Mouse (Mus musculus): ENCODE data around the gene Gm10282. TPM values are rescaled to one million over a fixed set of nuclear protein-coding genes. Genes with fewer than 3 reads are reported as not detected.

The Gm10282 gene
- total RNA-seq, 2 experiments from 2014 or later, result 2.0 to 3.0 TPM

DNA sequence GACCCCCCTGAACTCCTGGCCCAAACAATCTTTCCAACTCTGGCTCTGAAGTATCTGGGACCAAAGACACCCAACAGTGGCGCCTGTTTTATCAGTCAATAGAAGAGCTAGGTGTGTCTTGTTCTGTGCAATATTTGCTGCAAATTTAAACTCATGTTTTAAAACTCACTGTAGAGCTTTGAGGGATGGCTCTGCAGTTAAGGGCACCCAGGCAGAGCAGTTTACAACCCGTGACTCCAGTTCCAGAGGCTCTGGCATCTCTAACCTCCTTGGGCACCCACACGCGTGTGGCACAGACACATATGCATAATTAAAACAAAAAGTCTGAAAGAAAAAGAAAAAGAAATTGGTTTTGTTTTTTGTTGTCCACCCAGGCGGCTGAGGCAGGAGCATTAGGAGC is 3.6 kb downstream of the Gm10282 start:
- DNase-seq, result no peak
- intact Hi-C loops (cut with DNase I), result no loop called here

DNA sequence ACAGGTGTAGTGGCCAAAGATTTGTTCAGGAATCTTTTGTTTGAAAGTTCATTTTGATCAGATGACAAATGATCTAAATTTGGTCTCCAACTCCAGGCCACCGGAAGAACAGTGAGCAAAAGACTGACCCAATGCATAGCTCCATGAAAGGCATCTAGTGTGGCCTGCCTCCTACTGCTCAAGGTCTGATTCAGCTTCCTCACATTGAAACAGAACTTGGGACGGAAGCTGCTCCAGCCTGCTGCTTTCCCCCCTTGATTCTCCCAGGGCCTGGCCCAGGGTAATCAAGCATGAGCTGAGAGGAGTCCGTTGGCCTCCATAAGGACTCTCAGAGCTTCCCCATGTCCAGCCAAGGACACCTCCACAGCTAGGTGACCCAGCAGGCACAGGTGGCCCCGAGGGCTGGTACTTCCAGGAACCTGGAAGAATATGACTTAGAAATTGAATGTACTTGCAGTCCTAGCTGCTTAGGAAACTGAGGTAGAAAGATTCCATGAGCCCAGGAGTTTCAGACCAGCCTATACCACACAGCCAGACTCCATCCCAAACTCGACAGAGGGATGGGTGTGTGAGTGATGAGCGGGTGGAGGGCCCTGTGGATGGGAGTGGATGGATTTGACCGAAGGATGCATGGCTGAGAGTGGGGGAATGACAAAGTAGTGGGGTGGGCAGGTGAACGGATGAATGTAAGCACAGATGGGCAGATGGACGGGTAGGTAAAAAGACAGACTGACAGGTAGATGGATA is 4.2 kb downstream of the Gm10282 start:
- no peak for DNase-seq
- intact Hi-C loops (cut with DNase I), result no loop called here

DNA sequence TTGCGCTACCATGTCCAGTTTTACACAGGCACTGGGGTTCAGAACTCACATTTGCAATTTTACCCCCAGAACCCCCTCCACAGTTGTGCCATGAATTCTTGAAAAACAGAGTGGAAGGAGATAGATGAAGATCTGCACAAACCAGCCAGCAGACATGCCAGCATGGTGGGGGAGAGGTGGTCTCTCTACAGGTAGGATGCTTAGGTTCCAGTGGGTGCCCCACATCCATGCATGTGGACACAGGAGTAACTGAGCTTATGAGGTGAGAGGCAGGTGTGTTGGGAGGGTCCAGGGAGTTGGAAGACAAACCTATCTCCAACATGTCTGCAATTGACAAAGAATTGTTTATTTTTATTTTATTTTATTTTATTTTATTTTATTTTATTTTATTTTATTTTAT is 6.1 kb downstream of the Gm10282 start:
- DNase-seq, result no peak
- intact Hi-C loops (cut with DNase I), result no loop called here

DNA sequence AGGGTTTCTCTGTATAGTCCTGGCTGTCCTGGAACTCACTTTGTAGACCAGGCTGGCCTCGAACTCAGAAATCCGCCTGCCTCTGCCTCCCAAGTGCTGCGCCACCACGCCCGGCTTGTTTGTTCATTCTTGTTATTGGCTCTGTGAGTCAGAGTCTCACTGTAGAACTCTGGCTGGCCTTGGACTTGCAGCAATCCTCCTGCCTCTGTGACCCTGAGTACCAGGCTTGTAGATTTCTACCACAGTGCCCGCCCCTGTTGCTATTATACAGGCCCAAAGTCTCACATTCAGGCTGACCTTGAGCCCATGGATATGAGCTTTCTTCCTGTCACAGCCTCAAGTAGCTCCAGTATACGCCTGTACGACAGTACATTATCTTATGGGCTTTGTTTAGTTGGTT is 8.5 kb downstream of the Gm10282 start:
- DNase-seq, result no peak
- intact Hi-C loops (cut with DNase I), result no loop called here

DNA sequence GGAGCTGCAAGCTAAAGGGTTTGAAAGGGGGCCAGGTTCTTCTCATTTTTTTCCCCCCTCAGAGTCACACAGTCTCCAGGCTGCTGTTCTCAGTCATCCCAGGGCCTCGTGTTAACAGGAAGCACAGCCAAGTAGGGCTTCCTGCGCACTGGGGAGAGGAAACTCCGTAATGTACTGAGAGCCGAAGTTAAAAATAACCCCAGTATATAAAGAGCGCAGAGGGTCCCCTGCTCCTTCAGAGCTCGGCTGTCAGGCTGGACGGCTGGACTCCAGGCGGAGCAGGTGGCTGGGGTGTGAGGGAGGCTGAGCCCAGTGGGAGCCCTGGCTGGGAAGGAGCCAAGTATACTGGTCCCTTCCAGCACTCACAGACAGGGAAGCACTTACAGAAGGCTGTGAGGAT is 9.4 kb downstream of the Gm10282 start:
- intact Hi-C loops (cut with DNase I), result no loop called here
- DNase-seq, result peak; percentile 83 to 92

DNA sequence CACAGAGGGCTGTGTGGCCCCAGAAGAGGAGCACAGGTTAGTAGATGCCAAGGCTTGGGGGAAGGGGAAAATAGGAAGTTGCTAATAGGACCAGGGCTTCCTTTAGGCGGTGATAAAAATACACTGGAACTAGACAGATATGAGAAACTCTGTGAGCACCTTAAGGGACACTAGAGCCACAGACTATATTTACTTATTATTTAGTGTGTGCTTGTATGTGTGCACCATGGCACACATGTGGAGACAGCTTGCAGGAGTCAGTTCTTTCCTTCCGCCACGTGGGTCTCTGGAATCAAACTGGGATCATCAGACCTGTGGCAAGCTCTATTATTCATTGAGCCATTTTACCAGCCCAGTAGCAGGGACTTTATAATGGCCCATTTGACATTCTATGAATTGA is 9.9 kb downstream of the Gm10282 start:
- DNase-seq, result no peak
- intact Hi-C loops (cut with DNase I), result no loop called here

DNA sequence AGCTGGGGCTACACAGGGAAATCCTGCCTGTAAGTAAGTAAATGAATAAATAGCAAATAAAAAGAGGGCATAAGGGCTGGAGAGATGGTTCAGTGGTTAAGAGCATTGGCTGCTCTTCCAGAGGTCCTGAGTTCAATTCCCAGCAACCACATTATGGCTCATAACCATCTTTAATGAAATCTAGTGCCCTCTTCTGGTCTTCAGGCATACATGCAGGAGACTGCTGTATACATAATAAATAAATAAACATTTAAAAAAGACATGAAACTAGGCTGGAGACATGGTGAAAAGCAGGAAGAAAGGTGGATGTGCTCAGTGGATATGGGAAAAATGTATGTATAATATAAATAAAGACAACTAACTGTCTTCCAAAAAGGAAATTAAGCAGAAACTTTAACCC is 11.8 kb downstream of the Gm10282 start:
- DNase-seq, result no peak
- intact Hi-C loops (cut with DNase I), result no loop called here

DNA sequence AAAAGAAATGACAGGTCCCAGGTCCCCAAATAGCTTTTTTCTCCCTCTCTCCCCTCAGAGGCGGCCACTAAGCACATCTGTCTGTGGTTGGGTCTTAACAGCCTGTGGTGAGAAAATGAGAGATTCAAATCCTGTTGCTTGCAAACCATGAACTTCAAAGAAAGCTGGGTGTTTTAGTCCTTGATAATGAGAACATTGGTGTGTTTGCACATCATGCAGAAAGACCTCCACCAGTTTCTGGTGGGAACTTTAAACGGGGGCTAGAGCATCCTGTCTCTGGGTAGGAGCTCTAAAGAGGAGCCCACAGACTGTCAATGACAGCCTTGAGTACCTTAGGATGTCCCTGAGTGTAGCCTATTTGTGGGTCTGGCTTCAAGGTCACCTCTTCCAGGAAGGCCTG is 14.0 kb downstream of the Gm10282 start:
- intact Hi-C loops (cut with DNase I), result no loop called here
- DNase-seq, result no peak

DNA sequence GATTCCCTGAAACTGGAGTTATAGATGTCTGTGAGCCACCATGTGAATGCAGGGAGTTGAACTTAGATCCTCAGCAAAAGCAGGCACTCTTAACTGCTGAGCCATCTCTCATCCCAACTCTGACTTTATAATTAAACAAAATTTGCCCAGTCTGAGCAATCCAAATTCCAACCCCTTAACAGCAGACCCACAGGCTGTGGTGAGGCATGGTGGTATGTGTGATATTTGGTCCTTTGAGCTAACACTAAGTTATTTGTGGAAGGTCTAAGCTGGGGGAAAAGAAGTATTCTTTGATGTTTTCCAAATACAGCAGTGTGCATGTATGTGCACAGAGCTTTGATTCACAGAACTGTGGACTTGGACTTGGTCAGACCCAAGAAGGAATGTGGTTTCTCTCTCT is 16.0 kb downstream of the Gm10282 start:
- DNase-seq, result no peak
- intact Hi-C loops (cut with DNase I), result no loop called here

DNA sequence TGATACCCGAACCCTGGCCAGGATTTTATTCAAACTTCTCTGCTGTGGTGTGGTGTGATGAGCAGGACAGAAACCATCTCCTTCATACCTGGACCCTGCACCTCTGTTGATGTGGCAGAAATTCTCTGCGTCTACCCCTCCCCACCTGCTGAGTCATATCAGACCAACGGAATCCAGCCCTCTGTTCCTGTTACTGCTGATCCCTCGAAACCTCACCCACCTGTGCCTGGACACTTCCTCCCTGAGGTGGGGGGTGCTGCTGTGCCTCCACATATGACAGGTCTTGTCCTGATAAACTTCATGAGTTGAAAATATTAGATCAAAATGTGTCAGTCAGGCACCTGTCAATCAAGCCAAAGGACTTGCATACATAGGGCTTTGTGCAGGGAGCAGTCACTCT is 19.8 kb downstream of the Gm10282 start:
- intact Hi-C loops (cut with DNase I), result no loop called here
- no peak for DNase-seq

DNA sequence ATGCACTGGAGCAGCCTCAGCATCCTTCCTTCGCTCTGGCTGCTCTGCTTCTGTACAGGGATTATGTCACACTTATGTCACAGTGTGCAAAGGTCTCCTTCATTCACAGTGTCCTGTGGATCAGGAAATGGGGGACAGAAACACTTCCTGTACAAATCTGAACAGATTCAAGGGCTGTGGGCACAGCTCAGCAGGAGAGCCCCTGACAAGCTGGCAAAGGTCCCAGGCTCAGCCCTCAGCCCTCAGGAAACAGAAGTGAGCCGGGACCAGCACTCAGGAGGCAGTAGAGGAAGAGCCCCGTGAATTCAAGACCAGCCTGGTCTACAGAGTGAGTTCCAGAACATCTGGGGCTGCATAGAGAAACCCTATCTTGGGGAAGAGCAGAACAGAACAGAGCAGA is 23.4 kb downstream of the Gm10282 start:
- no peak for DNase-seq
- intact Hi-C loops (cut with DNase I), result no loop called here

DNA sequence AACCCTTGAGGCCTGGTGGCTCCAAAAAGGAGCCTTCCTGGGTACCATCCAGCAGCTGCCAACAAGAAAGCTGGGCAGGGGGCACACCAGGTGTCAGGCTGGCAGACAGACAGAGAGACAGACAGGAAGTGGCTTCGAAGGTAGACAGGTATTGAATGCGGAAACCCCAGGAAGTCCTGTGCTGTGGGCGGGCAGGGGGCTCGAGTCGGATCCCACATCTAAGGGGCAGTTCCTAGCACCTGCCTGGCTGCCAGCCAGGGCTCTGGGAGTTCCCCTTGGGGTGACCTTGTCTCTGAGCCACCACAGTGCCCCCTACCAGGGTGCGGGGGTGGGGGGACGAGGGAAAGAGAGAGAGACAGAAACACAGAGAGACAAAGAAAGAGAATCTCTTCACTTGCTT is 25.9 kb downstream of the Gm10282 start:
- DNase-seq, result no peak
- intact Hi-C loops (cut with DNase I), result no loop called here

DNA sequence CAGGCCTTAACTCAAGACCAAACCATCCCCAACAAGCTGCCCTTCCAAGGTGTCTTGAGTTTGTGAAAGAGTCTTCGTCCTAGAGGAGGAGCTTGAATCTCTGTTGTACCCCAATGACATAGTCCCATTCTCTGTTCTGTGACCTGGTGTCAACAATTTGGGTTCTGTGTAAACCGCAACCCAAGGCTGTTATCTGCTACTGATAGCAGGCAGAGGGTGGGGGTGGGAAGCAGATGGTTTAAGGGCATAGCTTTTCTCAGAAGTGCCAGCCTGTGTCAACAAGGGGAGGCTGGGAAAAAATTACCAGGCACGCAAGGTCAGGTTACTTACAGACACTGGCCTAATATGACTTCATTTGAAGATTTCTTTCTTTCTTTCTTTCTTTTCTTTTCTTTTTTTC is 27.8 kb downstream of the Gm10282 start:
- DNase-seq, result no peak
- intact Hi-C loops (cut with DNase I), result no loop called here

DNA sequence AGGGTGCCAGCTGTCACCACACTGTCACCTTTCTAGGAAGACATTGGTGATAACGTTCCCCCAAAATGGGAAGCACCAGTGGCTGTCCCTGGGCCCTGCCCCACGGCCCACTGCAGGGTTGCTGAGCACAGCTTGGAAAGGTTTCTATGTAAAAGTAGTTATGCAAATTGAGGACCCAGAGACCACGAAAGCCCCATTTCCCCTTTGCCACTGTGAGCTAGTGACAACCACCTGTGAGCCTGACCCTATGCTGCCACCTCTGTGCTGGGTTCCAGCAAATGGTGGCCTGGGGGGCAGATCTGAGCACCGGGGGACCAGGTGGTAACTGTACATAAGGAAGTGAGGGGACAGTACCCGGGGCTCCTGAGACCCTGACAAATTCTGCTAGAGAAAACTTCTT is 31.3 kb downstream of the Gm10282 start:
- DNase-seq, result no peak
- intact Hi-C loops (cut with DNase I), result no loop called here

DNA sequence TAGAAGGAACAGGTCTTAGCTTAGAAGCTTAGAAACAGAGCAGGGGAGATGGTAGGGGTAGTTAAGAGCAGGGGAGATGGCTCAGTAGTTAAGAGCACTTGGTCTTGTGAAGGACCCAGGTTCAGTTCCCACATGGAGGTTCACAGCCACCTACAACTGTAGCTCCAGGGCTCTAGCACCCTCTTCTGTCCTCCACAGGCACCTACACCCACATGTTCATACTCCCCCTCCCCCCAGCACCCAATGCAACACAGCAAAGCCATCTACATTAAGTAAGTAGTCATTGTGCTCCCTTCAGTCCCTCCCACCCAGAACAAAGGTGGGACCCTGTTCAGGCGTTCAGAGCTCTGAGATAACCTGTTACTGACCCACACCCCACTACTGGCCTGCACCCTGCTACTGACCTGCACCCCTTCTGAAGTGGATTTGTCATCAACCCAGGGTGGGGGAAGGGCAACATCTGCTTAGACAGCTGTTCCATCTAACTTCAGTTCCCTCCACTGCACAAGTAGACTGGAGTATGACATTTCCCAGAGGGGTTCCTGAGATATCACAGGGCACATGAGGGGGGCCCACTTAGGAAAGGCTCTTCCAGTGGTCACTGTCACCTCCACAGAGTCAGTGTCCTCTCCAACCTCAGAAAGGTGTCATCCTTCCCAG is 31.8 kb downstream of the Gm10282 start:
- intact Hi-C loops (cut with DNase I), result no loop called here
- no peak for DNase-seq

DNA sequence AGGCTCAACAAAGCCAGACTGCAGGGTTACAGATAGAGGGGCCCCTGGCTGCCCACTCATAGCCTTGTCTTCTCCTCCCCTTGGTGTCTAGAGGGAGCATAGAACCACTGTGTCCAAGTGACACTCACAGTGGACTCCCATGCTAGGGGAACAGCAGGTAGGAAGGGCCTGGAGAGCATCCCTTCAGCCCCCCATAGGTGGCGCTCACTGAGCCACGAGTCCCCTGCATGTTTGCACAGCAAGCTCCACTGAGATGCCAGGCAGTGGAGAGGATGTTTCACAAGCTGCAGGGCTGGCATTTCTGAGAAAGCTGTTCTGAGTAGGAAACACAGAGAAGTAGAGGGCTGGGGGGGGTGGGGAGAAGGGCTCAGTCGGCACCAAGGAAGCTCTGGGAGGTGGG is 32.7 kb downstream of the Gm10282 start:
- intact Hi-C loops (cut with DNase I), result no loop called here
- peak; percentile 54 to 61 for DNase-seq

DNA sequence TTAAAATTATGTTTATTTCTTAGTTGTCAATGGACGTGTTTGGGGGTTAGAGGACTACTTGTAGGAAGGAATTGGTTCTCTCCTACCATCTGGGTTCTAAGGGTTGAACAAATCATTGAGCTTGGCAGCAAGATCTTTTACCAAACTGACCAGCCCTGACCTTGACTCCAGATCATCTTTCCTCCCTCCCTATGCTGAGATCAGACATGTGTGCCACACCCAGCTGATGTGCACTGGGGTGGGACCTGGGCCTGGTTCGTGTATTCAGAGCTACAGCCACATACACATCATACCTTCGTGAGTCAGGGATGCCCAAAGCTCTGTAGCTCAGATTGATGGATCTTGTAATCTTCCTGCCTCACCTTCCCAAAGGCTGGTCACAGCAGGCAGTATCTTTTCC is 33.4 kb downstream of the Gm10282 start:
- no peak for DNase-seq
- intact Hi-C loops (cut with DNase I), result no loop called here

DNA sequence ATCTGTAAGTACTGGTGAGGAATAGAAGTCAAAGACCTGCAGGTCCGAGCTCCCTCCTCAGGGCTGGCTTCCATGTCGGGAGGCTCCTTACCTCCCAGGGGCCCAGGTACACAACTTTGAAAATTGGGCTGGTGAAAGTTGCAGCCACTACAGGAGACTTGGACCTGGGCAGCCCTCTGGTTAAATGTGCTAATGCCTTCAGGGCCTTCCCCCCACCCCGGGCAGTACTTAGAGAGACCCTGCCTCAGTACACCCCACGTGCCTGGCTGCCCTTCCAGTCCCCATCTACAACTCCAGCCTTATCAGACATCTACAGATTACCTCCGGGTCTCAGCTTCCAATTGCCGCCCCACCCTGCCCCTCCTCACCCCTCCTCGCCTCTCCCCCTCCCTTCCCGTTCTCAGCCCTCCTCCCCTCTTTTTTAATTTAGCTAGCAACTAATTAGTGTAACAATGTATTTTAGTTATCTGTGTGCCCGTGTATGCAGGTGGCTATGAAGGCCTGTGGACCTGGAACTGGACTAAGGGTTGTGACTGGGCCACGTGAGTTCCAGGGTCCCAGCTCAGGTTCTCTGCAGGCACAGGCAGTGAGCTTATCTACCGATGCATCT is 33.9 kb downstream of the Gm10282 start:
- intact Hi-C loops (cut with DNase I), result no loop called here
- DNase-seq, result no peak

DNA sequence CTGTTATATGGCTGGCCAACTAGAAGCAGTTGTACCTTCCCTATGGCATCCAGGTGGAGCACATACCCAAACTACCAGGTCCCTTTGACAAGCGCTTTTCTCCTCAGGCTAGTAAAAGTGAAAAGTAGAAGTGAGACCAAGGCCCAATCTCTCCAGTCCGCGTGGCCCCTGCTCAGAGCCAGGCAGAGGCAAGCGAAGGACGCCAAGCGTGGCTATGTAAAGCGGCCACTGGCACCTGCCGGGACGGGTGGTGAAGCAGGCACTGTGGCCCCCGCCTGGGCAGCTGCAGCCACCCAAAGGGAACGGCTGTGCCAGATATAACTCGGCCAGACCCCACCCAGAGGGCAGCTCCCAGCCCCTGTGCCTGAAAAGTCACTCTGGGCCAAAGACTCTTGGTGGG is 34.5 kb downstream of the Gm10282 start:
- no peak for DNase-seq
- intact Hi-C loops (cut with DNase I), result no loop called here

DNA sequence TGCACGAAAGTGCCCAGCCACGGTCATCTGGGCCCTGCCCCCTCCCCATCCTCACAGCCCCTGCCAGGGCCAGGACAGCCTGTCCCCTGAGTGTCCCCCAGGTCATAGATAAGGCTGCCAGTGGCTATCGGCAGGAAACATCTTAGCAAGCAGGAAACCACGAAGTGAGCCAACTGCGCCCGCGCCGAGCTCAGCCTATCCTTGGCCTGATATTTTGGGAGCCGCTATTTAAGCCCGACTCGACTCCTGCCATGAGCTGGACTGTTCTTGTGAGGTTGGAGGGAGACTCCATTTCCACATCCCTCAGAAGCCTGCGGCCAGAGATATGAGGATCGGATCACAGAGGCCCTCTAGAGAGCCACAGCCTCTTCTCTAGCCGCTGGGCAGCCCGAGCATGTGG is 36.7 kb downstream of the Gm10282 start:
- intact Hi-C loops (cut with DNase I), result no loop called here
- peak; percentile 55 to 70 for DNase-seq

DNA sequence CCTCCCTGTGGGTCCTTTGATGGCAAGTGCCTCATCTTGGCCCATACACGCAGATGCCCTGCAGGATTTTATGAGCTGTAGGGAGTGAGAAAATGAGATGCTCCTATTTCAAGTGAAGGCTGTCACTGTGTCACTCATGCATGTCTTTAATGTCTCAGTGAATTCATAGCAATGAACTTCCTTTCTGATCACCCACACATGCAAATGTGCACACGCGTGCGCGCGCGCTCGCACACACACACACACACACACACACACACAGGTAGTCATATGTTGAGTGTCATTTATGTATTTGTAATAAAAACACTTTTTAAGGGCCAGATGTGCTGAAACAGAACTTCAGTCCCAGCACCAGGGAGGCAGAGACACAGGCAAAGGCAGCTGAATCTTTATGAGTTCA is 38.0 kb downstream of the Gm10282 start:
- DNase-seq, result no peak
- intact Hi-C loops (cut with DNase I), result no loop called here

DNA sequence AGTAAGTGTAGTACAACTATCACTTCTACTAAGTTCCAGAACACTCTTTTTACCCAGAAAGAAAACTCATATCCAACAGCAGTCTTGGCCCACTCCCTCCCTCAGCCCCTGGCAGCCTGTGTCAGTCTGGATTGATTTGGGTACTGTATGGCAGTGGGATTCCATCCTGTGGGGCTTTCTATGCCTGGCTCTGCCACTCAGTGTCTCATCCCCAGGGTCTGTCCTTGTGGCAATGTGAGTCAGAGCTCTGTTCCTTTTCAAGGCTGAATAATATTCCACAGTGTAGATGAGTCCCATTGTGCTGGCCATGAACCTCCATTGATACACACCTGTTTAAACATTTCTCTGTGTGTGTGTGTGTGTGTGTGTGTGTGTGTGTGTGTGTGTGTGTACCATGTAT is 38.4 kb downstream of the Gm10282 start:
- DNase-seq, result no peak
- intact Hi-C loops (cut with DNase I), result no loop called here

Measured in gastrocnemius, postnatal 36 days (tissue).